Mouse (Mus musculus) urinary bladder, postnatal 4 days (tissue): Measurements from ENCODE around the gene Coa5.

Source experiments
- DNase-seq, 2 experiments: peaks; one replicate each; pipeline ENCODE4 v3.0.0; 2021 to 2022; ENCODE audit warnings: low spot score in 2 of 2

The Coa5 gene

GRCm38 (mm10) chr1:37368125-37368524 lies 61.8 kb downstream of the Coa5 start:
- no peak for DNase-seq
